Mouse (Mus musculus): ENCODE measurements around the gene Bnip2. TPM values are rescaled to one million over a fixed set of nuclear protein-coding genes. Genes with fewer than 3 reads are reported as not detected.
A peak's percentile ranks its signal among the peaks of the same experiment; 100 is the strongest.
"Not testable (repeated sequence)": the region's sequence is repeated elsewhere in the genome, so short reads cannot be mapped to it uniquely, and the experiment has no call there.

Gene Bnip2
- total RNA-seq, 2 experiments from 2014 or later = 84.2 to 89.2 TPM

GRCm38 (mm10) chr9:70010781-70011473 is 21.7 kb downstream of the Bnip2 start:
- no peak for DNase-seq (ENCODE audit: low spot score)

- DNase-seq (ENCODE audit: low spot score) = no peak
Observed at GRCm38 (mm10) chr9:70011537-70012407, 22.5 kb downstream of the Bnip2 start.

DNA sequence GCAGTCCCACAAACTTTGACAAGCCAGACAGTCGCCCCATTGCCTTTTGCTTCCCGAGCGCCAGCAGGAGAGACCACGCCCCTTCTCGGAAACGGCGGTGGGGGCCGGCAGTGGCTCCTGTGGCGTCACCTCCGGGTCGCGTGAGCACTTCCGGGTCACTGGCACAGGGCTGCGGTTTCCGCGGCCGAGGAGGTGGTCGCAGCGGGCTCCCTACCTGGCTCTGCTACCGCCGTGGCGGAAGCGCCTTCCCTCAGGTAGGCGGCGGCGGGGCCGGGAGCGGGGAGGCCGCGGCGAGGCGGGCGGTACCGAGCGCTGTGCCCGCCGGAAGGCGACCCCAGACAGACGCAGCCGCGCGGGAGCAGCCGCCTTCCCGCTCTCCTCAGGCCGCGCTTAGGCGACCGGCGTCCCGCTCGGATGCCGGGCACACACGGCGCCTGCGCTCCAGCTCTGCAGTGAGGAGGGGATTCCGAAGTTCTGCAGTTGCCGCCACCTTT is 23.2 kb downstream of the Bnip2 start, which contains the start of gene Gtf2a2:
Gtf2a2 (plus strand) TSS at position 143 of the 494 bp plus-strand sequence.
- peak; percentile 92 for DNase-seq (ENCODE audit: low spot score)

DNA sequence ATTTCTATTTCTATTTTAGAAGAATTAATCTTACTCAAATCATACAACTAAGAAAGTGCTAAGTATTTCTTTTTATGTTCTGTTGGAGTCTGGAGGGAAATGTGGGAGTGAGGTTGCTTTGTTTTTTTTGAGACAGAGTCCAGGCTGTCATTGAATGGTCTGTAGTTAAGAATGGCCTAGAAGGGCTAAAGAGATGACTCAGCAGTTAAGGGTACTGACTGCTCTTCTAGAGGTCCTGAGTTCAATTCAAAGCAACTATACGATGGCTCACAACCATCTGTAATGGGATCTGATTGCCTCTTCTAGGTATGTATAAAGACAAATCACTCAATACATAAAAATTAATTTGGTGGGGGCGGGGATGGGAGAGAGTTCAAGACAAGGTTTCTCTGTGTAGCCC is 26.4 kb downstream of the Bnip2 start:
- no peak for DNase-seq (ENCODE audit: low spot score)

DNA sequence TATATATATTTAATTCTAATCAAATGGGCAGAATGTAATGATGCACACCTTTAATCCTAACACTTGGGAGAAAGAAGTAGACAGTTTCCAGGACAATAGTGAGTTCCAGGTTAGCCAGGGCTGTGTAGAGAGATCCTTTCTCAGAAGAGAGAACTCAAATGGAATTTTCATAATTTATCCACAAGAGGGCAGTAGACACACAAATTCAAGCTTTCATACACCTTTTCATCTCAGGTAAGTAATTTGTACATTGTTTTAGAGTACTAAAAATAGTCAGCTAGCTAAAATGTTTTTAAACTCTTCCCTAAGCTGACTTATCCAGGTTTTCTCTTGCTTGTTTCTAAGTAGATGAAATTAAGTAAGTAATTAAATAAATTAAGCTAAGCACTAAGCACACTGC is 29.6 kb downstream of the Bnip2 start:
- DNase-seq (ENCODE audit: low spot score) = no peak

DNA sequence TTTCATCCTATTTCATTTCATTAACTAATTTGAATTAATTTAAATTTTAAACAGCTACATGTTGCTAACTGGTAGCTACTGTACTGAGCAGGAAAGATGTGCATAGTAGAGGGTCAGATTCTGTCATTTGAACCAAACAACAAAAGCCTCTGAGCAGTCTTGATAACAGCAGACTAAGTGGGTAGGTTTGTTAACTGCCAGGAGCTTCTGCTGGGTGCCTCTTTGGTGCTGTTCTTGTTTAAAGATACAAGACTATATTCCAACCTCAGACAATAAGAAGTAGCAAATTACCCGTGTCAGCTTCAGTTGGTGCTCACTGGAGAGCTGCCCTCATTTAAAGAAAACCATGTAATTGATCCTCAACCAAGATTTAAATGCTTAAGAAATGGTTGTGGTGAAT is 32.3 kb downstream of the Bnip2 start:
- no peak for DNase-seq (ENCODE audit: low spot score)

- DNase-seq (ENCODE audit: low spot score) = no peak
Observed at GRCm38 (mm10) chr9:70022083-70022482, 32.8 kb downstream of the Bnip2 start.

GRCm38 (mm10) chr9:70023615-70024014 is 34.3 kb downstream of the Bnip2 start:
- DNase-seq (ENCODE audit: low spot score) = not testable (repeated sequence)

GRCm38 (mm10) chr9:70024648-70025047 is 35.4 kb downstream of the Bnip2 start:
- DNase-seq (ENCODE audit: low spot score) = no peak

DNA sequence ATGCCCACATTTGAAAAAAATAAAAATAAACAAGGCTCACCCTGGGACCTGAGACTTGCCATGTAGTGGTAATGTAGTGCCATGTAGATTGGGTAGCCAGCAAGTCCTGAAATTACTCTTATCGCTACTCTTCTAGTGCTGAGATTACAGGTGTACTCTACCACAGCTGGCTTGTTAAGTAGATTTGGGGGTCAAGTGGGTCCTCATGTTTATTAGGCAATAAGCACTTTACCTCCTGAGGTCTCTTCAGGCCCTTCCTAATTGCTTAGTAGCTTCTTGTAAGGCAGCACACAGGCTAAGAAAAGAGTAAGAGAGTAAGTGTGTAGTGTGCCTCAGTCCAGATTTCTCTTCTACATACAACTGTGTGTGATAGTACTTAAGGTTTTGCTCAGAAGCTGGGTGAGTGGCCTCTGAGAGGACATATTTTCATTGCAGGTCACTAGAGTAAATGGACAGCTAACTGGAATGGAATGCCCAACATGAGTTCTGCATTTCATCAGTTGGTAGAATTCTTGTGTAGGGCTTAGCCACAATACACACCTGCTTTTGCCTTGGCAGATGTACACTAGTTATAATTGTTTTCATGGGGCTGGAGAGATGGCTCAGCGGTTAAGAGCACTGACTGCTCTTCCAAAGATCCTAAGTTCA is 36.2 kb downstream of the Bnip2 start:
- no peak for DNase-seq (ENCODE audit: low spot score)

DNA sequence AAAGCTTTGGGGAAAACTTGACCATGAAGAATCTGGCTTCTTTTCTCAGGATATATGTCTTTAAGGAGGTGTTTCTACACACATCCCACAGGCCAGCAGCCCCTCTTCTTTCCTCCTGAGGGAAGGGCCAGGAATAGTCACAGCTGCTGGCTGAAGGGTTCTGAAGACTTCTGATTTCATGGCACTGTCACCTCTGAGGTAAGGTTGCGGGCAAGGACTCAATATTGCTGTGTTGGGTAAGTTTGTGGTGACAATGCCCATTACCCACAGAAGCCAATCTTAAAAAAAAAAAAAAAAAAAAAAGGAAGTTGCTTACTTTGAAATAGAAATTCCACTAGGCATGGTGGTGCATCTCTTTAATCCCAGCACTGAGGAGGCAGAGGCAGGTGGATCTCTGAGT is 42.9 kb downstream of the Bnip2 start:
- no peak for DNase-seq (ENCODE audit: low spot score)

DNA sequence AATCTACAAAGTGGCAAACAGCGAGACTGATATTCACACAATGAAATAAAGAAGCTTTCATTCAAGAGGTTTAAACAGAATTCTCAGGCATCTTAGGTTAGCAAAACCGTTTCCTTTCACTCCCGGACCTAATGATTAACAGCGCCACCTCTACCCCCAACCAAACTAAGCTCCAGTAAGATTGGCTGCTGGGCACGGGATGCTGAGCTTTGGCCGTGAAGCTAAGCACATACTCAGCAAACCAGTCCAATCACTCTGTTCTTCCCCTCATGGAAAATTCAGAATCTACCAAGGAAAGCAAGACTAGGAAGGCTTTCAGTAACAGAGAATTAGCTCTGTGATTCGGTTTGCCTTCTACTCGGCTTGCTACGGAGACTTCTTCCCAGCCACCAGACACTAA is 43.8 kb downstream of the Bnip2 start:
- DNase-seq (ENCODE audit: low spot score) = no peak

- DNase-seq (ENCODE audit: low spot score) = no peak
Observed at GRCm38 (mm10) chr9:70034702-70035101, 45.4 kb downstream of the Bnip2 start.

GRCm38 (mm10) chr9:70036646-70037045 is 47.4 kb downstream of the Bnip2 start:
- no peak for DNase-seq (ENCODE audit: low spot score)

DNA sequence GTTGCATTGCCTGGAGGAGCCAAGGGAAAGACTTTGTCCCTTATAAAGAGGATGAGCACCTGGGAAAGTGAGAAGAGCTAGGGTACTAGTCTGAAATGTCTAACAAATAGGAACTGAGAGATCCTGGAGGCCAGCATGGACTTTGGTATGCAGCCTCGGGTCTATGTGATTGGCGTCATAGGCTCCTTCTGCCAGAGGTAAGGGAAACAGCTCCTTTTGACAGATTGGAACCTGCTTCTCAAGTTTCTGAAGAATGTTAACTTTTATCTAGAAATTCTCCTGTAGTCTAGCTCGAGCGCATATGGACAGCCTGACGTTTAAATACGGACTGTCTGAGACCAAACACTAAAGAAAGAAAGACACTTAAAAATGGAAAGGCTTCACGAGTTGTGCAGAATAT is 48.7 kb downstream of the Bnip2 start, which contains the start of gene Gcnt3:
Gcnt3 (minus strand) TSS at position 101 of the 400 bp plus-strand sequence.
- DNase-seq (ENCODE audit: low spot score) = no peak

GRCm38 (mm10) chr9:70039597-70040385 is 50.5 kb downstream of the Bnip2 start:
- no peak for DNase-seq (ENCODE audit: low spot score)

DNA sequence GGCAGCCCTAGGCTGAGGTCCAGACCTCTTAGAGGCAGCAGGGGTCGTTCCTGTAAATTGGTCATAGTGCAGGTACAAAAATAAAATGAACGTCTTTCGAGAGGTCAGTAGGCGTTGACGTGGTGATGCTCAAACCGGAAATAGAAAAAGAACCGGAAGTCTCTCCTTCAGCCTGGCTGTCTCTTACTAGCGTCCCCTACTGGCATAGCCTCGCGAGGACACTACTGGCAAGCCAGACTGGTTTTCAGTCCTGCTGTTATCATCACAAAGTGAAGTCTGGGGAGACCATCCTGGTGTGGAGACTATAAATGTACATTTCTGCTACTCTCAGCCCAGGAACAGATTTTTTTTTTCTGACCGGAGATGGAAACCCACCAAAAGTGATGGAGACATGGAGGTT is 51.3 kb downstream of the Bnip2 start:
- DNase-seq (ENCODE audit: low spot score) = no peak

DNA sequence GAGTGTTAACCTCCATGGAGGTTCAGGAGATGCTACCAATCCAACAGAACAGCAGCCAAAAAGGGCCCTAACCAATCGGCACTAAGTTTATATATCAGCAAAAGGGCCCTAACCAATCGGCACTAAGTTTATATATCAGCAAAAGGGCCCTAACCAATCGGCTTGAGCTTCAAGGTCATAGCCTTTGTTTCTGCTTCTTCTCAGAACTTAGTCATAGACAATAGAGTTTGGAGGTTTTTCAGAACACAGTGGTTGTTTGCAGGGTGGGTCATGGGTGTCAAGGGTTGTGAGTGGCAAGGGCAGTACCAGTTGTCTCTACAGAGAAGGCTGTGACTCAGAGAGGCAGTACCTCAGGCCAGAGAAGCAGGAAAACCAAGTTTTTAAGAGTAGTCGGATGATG is 52.9 kb downstream of the Bnip2 start:
- DNase-seq (ENCODE audit: low spot score) = no peak

- no peak for DNase-seq (ENCODE audit: low spot score)
Observed at GRCm38 (mm10) chr9:70042935-70043334, 53.7 kb downstream of the Bnip2 start.

DNA sequence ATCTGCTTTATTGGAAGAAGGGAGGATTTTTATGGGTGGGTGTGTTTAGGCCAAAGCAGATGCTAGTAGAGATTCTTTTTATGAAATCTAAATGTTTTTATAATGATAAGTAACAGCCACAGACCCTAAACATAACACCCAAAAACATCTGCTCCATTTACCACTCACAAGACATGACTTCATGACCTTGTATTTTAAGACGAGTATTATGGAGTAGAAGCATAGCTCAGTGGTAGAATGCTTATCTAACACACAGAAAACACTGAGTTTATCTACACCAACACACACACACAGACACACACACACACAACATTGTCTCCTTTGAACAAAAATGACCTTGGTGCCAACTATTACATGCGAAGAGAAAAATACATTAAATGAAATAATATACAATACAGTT is 55.6 kb downstream of the Bnip2 start:
- DNase-seq (ENCODE audit: low spot score) = no peak

- DNase-seq (ENCODE audit: low spot score) = no peak
Observed at GRCm38 (mm10) chr9:70046255-70046654, 57.0 kb downstream of the Bnip2 start.
